Mouse (Mus musculus): Measurements from ENCODE around the gene Gpx5.

DNA sequence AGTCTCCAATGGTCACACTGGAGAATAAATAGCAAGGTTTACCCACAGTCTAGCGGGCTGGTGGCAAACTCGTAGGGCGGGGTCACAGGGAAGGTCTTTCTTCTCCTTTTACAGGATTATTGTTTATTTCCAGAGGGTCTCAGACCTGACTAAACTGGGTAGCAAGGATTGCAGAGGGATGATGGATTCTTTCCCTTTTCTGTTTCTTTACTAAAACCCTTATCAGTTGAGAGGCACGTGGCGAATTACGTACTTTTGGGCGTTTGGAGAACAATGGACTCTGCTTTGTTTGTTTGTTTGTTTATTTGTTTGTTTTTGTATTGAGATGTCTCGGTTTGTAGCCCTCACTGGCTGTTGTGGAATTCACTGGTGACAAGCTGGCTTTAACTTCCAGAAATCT lies 13.5 kb downstream of the Gpx5 start:
- TF ChIP-seq CTCF (conservative IDR thresholded peaks at IDR 0.05; ENCODE audit: insufficient read depth, insufficient read length, low read depth, low read length), result no peak
- no peak for TF ChIP-seq POLR2A (IDR thresholded peaks at IDR 0.05; ENCODE audit: low read depth, low read length)

All from kidney, adult 2 months (tissue).